Mouse (Mus musculus): Measurements from ENCODE around the gene Ptprs. TPM values are rescaled to one million over a fixed set of nuclear protein-coding genes. Genes with fewer than 3 reads are reported as not detected.

Ptprs gene
- polyA plus RNA-seq, 1 experiment: 690 TPM

DNA sequence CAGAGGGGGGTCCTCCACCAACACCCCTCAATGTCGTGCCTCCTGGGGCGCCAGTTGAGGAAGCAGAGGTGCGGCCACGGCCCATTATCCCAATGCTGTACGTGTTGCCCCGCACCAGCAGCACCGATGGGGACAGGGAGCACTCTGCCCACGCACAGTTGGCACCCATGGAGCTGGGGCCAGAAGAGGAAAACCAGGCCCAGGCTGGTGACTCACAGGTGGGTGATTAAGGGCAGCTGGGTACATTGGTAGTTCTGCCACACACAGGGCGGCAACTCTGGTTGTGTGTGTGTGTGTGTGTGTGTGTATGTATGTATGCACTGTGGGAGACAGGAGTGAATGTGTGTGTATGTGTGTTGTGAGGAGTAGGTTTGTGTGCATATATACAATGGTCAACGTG, 82.4 kb downstream of the Ptprs start:
- no peak for DNase-seq (ENCODE audit: extremely low spot score in 1 of 2, low spot score in 1 of 2)

DNA sequence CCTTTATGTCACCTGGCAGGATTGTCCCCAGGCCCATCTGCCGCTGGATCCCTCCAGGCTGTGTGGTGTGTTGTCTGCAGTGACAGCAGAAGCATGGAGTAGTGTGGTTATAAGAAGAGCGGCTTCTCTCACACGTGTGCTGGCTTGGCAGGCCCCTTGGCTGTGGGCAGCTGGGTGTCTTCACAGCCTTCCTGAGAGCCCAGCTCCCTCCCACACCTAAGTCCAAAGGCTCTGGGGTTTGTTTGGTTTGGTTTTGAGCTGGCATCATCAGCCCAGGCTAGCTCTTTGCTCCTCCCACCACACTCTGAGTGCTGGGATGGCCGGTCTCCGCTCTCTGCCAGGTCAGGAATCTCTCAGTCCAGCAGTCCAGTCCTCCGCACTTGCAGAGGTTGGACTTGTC, 83.0 kb downstream of the Ptprs start:
- DNase-seq (ENCODE audit: extremely low spot score in 1 of 2, low spot score in 1 of 2): peak in 1 of 2 experiments; percentile 50

DNA sequence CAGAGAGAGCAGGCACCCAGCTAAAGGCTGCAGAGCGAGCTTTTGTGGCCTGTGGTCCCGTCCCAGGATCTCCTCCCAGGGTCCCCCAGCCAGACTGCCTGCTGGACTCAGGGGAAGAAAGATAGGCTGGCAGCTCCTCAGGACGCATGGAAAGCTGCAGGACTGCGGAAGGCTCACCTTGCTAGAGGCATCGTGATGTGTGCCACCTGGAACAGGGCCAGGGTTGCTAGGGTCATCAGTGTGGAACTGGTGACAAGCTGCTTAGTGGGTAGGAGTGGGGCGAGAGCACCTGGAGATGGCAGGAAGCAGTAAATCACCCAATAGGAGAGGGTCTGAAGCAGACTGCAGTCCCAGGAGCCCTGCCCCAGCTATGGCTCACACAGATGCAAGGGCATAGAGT, 88.7 kb downstream of the Ptprs start:
- DNase-seq (ENCODE audit: extremely low spot score in 1 of 2, low spot score in 1 of 2): no peak

DNA sequence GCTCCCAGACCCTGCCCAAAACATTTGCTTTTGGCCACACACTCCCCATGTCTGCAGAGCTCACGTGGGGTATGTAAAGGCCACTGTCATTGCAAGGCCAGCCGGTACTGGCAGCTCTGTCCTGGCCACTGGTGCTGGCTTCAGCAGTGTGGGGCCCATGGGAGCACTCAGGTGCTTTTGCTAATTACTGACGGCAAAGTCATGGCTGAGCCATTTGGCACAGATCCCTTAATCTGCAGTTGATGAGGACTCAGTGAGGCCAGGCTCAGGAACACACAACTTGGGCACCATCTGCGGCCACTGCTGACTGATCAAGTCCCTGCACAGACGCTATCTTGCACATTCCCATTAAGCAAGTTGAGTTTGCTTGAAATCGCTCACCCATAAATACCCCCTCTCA, 91.4 kb downstream of the Ptprs start:
- no peak for DNase-seq (ENCODE audit: extremely low spot score in 1 of 2, low spot score in 1 of 2)

DNA sequence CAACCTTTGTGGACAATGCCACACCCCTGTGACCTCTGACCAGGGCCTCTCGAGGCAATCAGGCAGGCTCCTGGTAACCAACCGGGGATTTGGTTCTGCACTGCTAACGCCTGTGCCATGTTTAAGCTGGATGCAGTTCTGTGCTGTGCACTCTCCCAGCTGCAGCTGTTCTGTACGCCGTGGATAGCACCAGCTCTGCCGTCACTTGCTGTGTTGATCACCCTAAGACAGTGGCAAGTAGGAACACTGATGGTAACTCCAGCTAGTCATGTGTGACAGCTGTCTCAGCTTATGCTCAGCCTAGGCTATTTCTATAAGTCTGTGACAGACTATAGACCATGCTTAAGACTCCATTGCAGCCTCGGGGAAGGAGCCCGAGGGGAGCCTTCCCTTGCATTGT, 93.3 kb downstream of the Ptprs start:
- no peak for DNase-seq (ENCODE audit: extremely low spot score in 1 of 2, low spot score in 1 of 2)

DNA sequence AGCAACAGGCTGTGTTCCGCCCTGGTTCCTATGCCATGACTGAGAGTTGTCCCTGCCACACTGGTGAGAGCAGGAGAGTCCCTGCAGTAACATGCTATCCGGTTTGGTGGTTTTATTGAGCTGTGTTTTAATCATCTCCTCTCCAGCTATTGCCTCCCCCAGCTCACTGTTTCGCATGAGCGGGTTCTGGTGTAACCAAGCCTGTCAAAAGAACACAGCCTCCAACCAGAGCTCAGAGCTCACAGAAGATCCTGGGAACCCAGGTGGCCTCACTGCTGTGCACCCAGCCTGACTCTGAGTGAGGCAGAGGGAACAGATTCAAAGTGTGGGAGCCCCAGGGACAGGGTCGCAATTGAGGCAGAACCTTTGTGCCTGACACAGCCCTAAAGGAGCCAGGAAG, 95.1 kb downstream of the Ptprs start:
- DNase-seq (ENCODE audit: extremely low spot score in 1 of 2, low spot score in 1 of 2): no peak

DNA sequence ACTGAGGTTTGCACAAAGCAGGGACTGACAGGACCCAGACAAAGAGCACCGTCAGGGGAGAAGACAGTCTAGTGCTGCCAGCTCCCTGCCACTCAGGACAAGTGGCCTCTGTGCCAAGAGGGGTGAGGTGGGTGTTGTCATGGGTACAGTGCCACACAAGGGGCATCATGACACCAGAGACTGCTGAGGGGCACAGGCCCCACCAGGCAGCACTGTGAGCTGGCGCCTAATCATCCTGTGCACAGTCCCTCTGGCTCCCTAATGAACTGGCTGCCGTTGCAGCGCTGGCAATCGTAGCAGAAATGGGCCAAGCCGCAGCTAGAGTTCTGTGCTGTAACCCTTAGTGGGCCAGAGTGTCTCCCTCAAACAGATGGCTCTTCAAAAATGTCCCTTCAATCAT, 96.0 kb downstream of the Ptprs start:
- no peak for DNase-seq (ENCODE audit: extremely low spot score in 1 of 2, low spot score in 1 of 2)

DNA sequence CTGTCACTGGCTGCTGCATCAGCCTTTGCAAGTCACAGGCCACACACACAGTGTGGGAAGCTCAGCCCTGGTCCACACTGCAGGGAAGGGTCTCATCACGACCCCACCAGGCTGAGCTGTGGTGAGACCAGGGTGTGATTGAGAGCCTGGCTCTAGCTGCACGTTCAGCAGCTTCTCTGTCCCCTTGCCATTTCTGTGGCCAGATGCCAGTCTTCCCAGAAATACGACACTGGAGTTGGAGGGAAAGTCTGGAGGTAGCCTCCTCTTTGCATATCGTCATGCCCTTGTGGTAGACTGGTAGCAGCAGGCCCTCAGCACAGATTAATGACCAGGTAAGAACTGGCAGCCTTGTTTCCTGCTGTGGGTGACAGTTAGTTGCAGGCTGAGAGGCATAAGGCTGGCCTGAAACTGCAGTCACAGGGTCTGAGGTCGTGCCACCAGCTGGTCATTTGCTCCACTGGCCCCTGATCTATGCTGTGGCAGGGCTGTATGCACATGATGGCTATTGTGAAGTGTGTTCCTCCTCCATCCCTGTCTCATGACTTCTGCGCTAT, 96.9 kb downstream of the Ptprs start:
- no peak for DNase-seq (ENCODE audit: extremely low spot score in 1 of 2, low spot score in 1 of 2)

DNA sequence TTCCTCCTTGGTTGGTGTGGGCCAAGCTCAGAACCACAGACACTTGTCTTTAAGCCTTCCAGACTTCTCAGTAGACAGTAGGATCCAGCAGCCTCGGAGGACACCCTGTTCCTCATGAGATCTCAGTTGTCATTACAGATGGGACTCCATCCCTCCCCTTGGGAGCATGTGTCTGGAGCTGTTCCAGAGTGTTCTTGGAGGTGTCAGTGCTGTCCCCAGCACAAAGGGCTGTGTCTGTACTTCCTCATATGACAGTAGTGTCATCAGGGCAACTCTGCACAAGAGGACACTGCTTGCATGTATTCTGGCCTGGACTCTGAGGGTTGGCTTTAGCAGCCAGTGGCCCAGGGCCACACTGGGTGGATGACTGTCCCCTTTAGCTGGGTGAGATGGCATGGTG, 101.4 kb downstream of the Ptprs start:
- no peak for DNase-seq (ENCODE audit: extremely low spot score in 1 of 2, low spot score in 1 of 2)

DNA sequence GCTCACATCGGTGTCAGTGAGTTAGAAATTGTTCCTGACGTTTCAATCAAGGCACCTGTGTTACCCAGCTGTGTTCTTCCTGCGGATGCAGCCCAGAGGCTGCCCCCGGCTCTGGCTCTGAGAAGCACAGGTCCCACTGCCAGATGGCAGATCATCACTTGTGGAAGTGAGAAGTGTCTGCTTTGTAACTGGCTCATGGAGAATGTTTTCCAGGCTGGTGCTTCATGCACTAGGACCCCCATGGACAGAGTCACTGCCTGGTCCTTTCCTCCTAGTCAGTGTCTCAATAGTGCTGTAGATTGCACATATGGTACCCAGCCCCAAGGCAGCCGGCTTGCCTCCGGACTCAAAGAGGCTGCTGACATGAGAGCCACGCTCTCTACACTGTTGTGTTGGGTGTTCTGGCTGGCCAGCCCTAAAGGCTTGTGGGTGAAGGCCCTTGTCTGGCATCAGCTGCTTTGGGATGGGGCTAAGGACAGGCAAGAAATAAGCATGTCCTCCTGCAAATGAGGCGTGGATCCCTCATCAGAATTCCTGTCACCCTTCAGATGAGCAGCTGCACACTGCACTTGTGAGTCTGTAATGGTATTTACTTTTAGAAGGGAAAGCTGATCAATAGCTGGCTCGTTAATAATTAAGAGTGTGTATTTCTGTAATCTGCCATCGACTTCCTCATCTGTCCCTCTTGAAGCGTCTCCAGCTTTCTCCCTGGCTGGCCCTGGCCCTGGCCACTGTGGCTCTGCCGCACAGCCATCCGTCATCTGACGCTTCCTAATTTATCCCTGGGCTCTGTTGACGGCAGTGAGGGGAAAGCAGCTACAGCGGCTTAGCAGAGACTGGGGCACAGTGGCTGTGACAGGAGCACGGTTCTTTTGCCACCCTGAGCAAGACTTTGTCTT, 102.9 kb downstream of the Ptprs start:
- no peak for DNase-seq (ENCODE audit: extremely low spot score in 1 of 2, low spot score in 1 of 2)

DNA sequence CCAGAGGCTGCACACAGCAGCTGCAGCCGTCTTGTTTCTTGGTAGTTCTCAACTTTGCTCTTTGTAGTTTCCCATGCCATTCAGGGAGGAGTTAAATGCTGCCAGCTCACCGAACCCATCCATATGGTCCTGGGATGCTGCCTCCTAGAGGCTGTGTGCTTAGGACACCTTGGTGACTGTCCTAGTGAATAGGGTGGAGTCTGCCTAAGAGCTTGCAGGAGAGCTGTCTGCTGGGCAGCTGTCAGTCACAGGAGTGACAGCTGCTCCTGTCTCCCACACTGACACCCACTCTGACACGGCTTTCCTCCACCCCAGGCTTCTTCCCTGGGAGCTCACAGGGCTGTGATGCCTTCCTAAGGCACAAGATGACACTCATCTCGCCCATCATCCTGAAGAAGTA, 104.2 kb downstream of the Ptprs start:
- DNase-seq (ENCODE audit: extremely low spot score in 1 of 2, low spot score in 1 of 2): no peak

DNA sequence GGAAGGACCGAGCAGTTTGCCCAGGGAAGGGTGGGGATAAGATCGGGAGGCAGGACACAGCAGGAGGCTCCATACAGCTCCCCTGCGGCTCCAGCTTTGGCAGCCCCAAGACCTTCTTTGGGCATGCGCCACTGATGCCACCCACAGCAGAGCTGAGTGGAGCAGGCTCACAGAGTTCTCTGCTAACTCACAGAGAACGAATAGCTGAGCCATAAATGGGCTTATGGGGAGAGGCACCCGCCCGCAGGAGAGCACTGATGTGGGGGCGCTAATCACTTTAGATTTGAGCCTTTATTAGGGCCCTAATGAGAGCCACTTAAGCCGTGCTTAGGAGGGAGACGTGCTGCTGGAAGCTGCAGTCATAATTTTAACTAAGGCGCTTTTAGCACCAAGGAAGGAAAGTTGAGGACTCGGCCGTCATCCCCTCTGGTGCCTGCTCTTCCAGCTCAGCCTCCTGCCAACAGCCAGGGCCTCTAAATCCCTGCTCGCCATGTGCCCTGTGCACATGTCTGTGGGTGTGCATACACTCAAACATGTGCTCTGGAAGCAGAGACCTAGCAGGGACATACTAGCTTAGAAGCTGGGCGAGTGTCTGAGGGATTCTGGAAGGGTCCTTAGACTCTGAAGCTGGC, 105.1 kb downstream of the Ptprs start:
- peak; percentile 75 to 86 for DNase-seq (ENCODE audit: extremely low spot score in 1 of 2, low spot score in 1 of 2)

DNA sequence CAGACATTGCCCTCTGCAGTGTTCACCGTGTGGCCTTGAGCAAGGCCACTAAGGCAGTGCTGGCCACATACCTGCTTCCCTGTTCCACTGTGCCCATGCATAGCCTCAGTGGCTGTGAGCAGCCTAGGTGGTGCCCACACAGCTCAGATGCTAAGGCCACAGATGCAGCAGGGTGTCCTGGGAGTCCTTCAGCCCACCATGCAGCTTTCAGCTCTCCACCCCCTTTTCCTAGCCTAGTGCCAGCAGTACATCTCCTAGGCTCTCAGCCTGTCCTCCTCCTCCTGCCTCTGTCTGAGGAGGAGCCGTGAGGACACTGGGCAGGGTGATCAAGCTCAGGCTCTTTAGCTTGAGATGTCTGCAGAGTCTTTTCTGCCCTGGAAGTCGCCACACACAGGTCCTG, 106.2 kb downstream of the Ptprs start:
- DNase-seq (ENCODE audit: extremely low spot score in 1 of 2, low spot score in 1 of 2): no peak

DNA sequence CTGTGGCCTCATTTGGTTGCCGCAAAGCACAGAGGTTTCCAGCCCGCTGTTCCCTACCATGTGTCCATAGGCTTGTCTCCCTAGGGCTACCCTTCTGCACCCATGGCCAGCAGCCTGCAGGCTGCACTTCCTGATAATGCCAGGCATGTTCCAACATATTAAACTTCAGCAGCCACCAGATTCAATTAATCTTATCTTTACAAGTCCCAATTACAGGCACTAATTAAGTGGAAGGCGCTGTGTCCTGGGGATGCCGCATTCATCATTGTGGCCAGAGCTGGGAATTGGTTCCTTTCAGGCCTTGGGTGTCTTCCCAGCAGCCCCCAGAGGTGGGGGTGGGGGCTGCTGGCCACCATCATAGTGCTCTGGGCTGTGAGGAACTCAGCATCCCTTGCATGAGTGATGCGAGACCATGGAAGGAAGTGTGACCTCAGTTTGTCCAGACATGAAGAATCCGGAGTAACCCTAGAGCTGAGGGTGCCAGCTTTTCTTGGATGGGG, 107.9 kb downstream of the Ptprs start:
- no peak for DNase-seq (ENCODE audit: extremely low spot score in 1 of 2, low spot score in 1 of 2)

DNA sequence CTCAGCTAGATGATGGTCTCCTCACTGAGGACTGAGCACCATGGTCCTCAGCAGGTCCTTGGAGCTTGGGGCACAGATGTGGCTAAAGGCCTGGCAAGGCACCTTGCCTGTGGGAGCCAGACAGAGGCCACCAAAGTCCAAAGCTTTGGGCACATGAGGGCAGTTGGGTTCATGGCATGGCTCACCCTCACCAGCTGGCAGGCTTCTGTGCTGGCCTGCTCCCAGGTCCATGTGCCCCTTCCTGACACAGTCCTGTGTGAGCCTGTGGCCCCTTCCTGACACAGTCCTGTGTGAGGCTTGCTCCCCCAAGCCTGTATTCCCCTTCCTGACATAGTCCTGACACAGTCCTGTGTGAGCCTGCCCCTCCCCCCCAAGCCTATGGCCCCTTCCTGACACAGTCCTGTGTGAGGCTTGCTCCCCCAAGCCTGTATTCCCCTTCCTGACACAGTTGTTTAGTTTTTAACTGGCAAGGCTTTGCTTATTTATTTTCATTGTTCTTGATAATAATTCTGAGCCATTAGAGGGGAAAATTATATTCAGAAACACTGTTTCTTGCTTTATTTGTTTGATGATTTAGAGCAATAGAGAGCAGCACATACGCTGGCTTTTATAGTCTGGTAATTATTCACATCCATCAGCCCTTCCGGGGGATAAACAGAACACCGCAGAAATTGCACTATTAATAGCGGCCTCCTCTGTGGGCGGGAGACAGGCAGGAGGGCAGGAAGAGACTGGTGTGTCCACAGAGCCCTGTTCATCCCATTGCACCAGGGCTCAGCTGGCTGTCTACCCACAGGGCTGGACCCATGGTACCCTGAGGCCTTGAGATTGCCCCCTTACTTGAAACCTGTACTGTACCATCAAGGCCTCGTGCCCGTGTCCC, 110.3 kb downstream of the Ptprs start:
- DNase-seq (ENCODE audit: extremely low spot score in 1 of 2, low spot score in 1 of 2): no peak

Other genes starting within 250 kb of the Ptprs start
- gene Fem1a, start 219.7 kb downstream of the Ptprs start, polyA plus RNA-seq (2012; rRNA removed): 23.7 and 24.1 TPM in 2 replicates
- gene Ticam1, start 199.7 kb downstream of the Ptprs start, polyA plus RNA-seq (2012; rRNA removed): 4.5 and 5.0 TPM in 2 replicates
- gene Plin3, start 183.6 kb downstream of the Ptprs start, polyA plus RNA-seq (2012; rRNA removed): 10.8 and 11.2 TPM in 2 replicates
- not detected in 2 replicates for gene Arrdc5, start 176.2 kb downstream of the Ptprs start, polyA plus RNA-seq (2012; rRNA removed)
- 1.8 and 2.1 TPM in 2 replicates for gene Uhrf1, start 173.2 kb downstream of the Ptprs start, polyA plus RNA-seq (2012; rRNA removed)
- gene Kdm4b, start 150.4 kb downstream of the Ptprs start, polyA plus RNA-seq (2012; rRNA removed): 43.8 and 49.9 TPM in 2 replicates
- not detected in 2 replicates for gene Znrf4, start 35.9 kb upstream of the Ptprs start, polyA plus RNA-seq (2012; rRNA removed)
- gene Gm20219, start 77.9 kb upstream of the Ptprs start, polyA plus RNA-seq (2012; rRNA removed): 3.1 and 3.7 TPM in 2 replicates
- 160 and 162 TPM in 2 replicates for gene Safb2, start 108.1 kb upstream of the Ptprs start, polyA plus RNA-seq (2012; rRNA removed)
- 140 and 144 TPM in 2 replicates for gene Safb, start 108.3 kb upstream of the Ptprs start, polyA plus RNA-seq (2012; rRNA removed)
- 162 and 185 TPM in 2 replicates for gene 2410015M20Rik, start 133.3 kb upstream of the Ptprs start, polyA plus RNA-seq (2012; rRNA removed)
- gene Rpl36, start 136.9 kb upstream of the Ptprs start, polyA plus RNA-seq (2012; rRNA removed): 1,013 and 1,153 TPM in 2 replicates
- 72.2 and 86.2 TPM in 2 replicates for gene Lonp1, start 150.4 kb upstream of the Ptprs start, polyA plus RNA-seq (2012; rRNA removed)
- gene Catsperd, start 151.7 kb upstream of the Ptprs start, polyA plus RNA-seq (2012; rRNA removed): 2.4 and 2.6 TPM in 2 replicates
- gene Ranbp3, start 196.8 kb upstream of the Ptprs start, polyA plus RNA-seq (2012; rRNA removed): 103 and 110 TPM in 2 replicates
- 336 and 372 TPM in 2 replicates for gene Ndufa11, start 241.3 kb upstream of the Ptprs start, polyA plus RNA-seq (2012; rRNA removed)
- 18.7 and 22.4 TPM in 2 replicates for gene Vmac, start 241.5 kb upstream of the Ptprs start, polyA plus RNA-seq (2012; rRNA removed)